Mouse (Mus musculus): ENCODE measurements around the gene Rpl32.

The Rpl32 gene

GRCm38 (mm10) chr6:115764179-115764578, 44.4 kb downstream of the Rpl32 start:
- DNase-seq = peak in 1 of 2 experiments; percentile 15

GRCm38 (mm10) chr6:115761995-115762756, 46.4 kb downstream of the Rpl32 start, which contains the start of gene Tmem40:
TSS of gene Tmem40 (minus strand) at chr6:115762410.
- DNase-seq = no peak

- no peak for DNase-seq
Observed at GRCm38 (mm10) chr6:115760982-115761381, 47.6 kb downstream of the Rpl32 start.

- DNase-seq = no peak
Observed at GRCm38 (mm10) chr6:115760137-115760536, 48.4 kb downstream of the Rpl32 start.

GRCm38 (mm10) chr6:115759461-115759860, 49.1 kb downstream of the Rpl32 start:
- no peak for DNase-seq

- no peak for DNase-seq
Observed at GRCm38 (mm10) chr6:115758981-115759435, 49.5 kb downstream of the Rpl32 start.

GRCm38 (mm10) chr6:115755536-115755935, 53.0 kb downstream of the Rpl32 start:
- DNase-seq = no peak

All from cerebellum, postnatal 25 days (tissue).